Mouse (Mus musculus) left cerebral cortex, postnatal 25 days (tissue): Measurements from ENCODE around the gene Btnl10. TPM values are rescaled to one million over a fixed set of nuclear protein-coding genes. Genes with fewer than 3 reads are reported as not detected.
A peak's percentile ranks its signal among the peaks of the same experiment; 100 is the strongest.

Experiments used
- DNase-seq, 2 experiments: peaks; one replicate each; pipeline ENCODE4 v3.0.0; 2022; ENCODE audit warnings: low spot score in 2 of 2, mixed read lengths in 1 of 2
- intact Hi-C: fragments of 180-260 bp; cut with DNase I; formaldehyde crosslinking; loops from one replicate; pipeline ENCODE4 v1.15.1; 2025
- total RNA-seq, 2 experiments: library from RNA; stranded (reverse); gene quantifications; 2 replicates each; pipeline ENCODE4 v1.2.3; 2021

Gene Btnl10
- total RNA-seq: not detected

GRCm38 (mm10) chr11:58917745-58918366, at the start of gene Btnl10:
TSS of gene Btnl10 (plus strand) at chr11:58917908.
- intact Hi-C loops: loop anchor here (10.0 kb wide), 1 partner anchor 513 kb away; no protein-coding TSS in a partner anchor

GRCm38 (mm10) chr11:58867954-58868330, 49.8 kb upstream of the Btnl10 start:
- intact Hi-C loops: no loop called here
- no peak for DNase-seq

More at GRCm38 (mm10) chr11:58917745-58918366, at the start of gene Btnl10:
- DNase-seq: no peak

GRCm38 (mm10) chr11:58870961-58871360, 46.7 kb upstream of the Btnl10 start:
- intact Hi-C loops: no loop called here

GRCm38 (mm10) chr11:58883756-58884155, 34.0 kb upstream of the Btnl10 start:
- no peak for DNase-seq
- intact Hi-C loops: no loop called here

More at GRCm38 (mm10) chr11:58870961-58871360, 46.7 kb upstream of the Btnl10 start:
- DNase-seq: no peak

GRCm38 (mm10) chr11:58890511-58890910, 27.2 kb upstream of the Btnl10 start:
- no peak for DNase-seq
- intact Hi-C loops: no loop called here

DNA sequence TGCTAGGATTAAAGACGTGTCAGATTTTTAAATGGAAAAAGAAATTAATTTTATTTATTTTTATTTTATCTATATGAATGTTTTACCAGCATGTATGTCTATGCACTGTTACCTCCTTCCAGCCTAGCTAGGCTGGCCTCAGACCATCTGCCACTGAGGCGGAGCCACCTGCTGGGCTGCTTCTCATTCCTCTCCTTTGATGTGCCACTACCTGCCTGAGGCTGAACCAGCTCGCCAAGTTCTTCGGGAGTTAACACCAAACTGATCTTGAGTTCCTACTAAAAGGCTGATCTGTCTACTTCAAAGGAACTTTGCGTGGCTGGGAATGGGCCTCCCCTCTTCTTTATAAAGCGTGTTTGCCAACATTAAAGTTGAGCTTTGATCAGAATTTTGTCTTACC, 23.3 kb upstream of the Btnl10 start:
- intact Hi-C loops: no loop called here

DNA sequence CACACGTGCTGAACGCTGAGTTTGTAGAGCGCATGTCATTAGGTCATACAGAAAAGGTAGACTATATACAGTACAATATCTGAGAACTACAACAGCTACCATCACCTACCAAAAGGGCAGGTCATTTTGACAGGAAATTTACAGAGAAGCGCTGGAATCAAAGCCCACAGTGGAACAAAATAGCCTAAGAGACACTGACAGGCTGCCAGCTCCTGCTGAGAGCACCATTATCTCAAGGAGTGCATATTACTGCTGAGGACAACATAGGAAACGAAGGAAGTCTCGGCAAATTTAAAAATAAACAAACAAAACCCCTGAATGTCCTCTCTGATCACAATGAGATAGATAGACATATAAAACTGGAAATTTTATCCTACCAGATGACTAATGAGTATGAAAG, 20.2 kb upstream of the Btnl10 start:
- no peak for DNase-seq
- intact Hi-C loops: no loop called here

More for the DNA sequence above, 23.3 kb upstream of the Btnl10 start:
- no peak for DNase-seq

GRCm38 (mm10) chr11:58901080-58901479, 16.6 kb upstream of the Btnl10 start:
- DNase-seq: no peak
- intact Hi-C loops: no loop called here

- peak; percentile 94 to 97 for DNase-seq
- intact Hi-C loops: no loop called here
Measured at GRCm38 (mm10) chr11:58903511-58904409, 13.9 kb upstream of the Btnl10 start, which contains the start of gene Zfp39. TSS of gene Zfp39 (minus strand) at chr11:58904225.

DNA sequence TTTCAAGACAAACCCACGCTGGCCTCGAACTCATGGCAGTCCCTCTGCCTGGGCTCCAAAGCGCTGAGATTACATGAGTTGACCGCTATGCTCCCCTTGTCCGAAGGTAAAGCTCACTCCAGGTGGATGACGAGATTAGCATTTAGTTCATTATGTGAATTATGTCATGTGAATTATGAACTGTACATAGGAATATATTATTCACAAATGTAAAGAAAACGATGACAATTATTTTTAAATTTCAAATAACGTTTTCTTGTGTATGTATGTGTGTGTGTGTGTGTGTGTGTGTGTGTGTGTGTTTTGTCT, 13.3 kb upstream of the Btnl10 start:
- DNase-seq: no peak
- intact Hi-C loops: no loop called here

DNA sequence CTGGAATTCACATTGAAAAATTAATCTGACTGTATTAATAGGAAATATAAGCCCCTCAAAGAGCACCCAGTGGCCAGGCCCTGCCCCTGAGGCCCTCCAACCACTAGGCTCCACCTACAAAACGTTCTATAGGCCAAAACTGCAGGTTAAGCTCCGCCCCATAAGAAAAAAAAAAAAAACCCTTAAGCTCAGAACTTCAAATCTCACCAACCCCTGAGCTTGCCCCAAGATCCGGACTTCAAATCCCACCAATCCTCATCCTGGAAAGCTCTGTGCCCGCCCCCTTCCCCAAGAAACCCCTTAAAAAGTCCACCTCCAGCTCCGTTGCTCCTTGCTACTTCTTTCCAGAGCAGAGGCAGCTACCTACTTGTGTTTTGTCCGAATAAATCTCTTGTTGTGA, 12.9 kb upstream of the Btnl10 start:
- DNase-seq: peak in 1 of 2 experiments; percentile 9
- intact Hi-C loops: no loop called here

GRCm38 (mm10) chr11:58913776-58914175, 3.9 kb upstream of the Btnl10 start:
- intact Hi-C loops: loop anchor here (5.0 to 10.0 kb wide), 2 partner anchors 384 to 509 kb away; no protein-coding TSS in a partner anchor
- DNase-seq: no peak

GRCm38 (mm10) chr11:58914461-58915028, 3.2 kb upstream of the Btnl10 start:
- no peak for DNase-seq

DNA sequence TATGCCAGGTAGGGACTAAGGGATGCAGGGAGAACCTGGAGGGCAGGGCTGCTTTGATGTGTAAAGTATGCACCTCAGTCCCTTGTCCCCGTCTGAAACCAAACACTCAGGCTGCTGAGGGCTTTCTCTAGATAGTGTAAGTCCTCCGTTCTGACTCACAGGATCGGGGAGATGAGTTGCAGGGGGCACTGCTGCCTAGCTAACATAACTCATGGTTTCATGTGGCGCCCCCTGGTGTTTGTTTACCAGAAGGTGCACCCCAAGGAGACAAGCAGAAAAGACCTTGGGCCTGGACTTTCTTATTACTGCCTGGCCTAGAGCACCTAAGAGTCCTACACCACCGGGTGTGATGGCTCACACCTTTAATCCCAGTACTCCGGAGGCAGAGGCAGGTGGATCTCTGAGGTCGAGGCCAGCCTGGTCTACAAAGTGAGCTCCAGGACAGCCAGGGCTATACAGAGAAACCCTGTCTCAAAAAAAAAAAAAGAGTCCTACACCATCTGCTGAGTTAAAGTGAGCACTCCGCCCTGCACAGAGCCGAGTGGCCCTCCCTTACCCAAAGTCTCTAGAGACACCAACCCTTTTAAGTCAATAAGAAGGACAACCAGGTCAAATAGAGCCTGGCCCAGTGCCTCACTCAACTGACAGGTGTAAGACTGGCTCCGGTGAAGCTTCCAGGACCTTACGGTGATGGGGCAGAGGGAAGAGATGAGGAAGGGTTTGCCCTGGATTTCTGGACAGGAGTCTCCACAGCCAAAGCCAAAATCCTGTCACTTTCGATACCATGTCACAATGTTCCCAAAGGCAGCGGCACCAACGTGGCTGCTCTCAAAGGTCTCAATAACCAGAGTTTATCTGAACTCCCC, 596 bp upstream of the Btnl10 start:
- intact Hi-C loops: loop anchor here (10.0 kb wide), 1 partner anchor 512 kb away; no protein-coding TSS in a partner anchor

More at GRCm38 (mm10) chr11:58914461-58915028, 3.2 kb upstream of the Btnl10 start:
- intact Hi-C loops: loop anchor here (5.0 to 10.0 kb wide), 2 partner anchors 383 to 510 kb away; no protein-coding TSS in a partner anchor

GRCm38 (mm10) chr11:58918759-58919158, 1.1 kb downstream of the Btnl10 start:
- intact Hi-C loops: loop anchor here (10.0 kb wide), 1 partner anchor 514 kb away; no protein-coding TSS in a partner anchor
- no peak for DNase-seq

More for the DNA sequence above, 596 bp upstream of the Btnl10 start:
- DNase-seq: no peak

GRCm38 (mm10) chr11:58922420-58922819, 4.7 kb downstream of the Btnl10 start:
- DNase-seq: no peak
- intact Hi-C loops: no loop called here

DNA sequence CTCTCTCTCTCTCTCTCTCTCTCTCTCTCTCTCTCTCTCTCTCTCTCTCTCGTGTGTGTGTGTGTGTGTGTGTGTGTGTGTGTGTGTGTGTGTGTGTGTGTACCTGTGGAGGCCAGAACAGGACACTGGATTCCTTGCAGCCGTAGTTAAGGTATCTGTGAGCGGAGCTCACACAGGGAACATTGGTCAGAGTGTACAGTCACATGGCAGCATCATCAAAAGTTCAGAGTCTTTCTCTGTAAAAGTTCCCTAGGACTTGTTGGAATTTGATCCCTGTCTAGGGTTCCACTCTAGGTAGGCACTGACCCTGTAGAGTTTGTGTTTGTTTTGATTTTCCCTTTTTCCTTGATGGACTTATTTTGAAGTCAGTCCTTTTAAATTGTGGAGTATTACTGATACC, 8.9 kb downstream of the Btnl10 start:
- intact Hi-C loops: no loop called here
- DNase-seq: no peak

DNA sequence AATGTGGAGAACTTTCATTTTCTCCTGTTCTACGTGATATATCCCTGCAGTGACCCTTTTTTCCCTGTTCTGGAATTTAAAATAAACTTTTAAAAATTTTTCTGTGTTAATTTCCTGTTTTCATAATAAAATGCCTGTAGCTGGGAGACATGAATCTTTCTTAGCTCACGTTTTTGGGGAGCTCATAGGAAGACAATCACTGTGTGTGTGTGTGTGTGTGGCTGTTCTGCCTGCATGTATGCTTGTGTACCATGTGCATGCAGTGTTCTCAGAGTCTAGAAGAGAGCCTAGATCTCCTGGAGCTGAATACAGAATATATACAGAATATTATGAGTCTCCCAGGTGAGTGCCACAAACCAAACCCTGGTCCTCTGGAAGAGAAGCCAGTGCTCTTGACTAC, 9.3 kb downstream of the Btnl10 start:
- intact Hi-C loops: no loop called here
- DNase-seq: no peak
